Mouse (Mus musculus) Muller cell, postnatal 12 days (primary cell): ENCODE data around the gene Atp11c.

ENCODE experiments used
- DNase-seq: peaks from one replicate; pipeline ENCODE4 v3.0.0-alpha.2; 2015; ENCODE audit errors: inconsistent ontology term

Gene Atp11c

GRCm38 (mm10) chrX:60592598-60592997 lies at the start of gene Atp11c:
Gene Atp11c, minus strand, starts transcription at chrX:60592698.
- no peak for DNase-seq

GRCm38 (mm10) chrX:60609202-60609601 lies 16.7 kb upstream of the Atp11c start:
- DNase-seq: peak; percentile 6

DNA sequence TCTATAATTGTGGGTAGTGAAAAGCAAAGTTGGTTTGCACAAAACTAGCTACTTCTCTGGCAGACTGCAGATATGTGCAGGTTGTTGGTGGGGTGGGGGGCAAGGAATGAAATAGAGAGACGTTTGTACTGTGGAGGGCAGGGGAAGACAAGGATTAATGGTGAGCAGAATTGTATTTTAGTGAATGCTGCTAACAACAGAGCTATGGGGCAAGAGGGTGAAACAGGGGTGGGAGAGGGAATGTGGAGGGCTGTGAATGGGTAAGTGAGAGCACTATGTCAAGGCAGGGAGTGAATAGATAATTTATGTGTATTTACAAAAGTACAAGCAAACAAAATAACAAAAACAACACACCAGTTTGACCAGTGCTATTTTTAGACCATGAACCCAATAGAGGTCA lies 22.0 kb downstream of the Atp11c start:
- DNase-seq: no peak

DNA sequence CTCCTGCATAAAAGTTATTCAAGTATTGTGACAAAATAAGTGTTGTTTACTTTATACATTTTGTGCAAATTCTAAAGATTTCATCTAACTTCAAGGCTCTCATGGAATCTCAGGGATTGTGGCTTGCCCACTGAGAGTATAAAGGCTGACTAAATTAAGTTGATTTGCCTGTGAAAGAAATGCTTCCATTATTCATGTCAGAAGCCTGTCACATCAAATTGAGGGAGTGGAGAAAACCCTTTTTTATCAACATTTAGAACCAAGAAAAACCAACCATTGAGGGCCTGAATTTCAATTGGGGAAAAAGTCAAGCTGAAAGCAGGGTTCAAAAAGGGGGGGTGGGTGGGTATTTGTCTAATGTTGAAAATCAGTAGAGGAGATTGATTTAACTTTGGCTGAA lies 23.5 kb downstream of the Atp11c start:
- no peak for DNase-seq

DNA sequence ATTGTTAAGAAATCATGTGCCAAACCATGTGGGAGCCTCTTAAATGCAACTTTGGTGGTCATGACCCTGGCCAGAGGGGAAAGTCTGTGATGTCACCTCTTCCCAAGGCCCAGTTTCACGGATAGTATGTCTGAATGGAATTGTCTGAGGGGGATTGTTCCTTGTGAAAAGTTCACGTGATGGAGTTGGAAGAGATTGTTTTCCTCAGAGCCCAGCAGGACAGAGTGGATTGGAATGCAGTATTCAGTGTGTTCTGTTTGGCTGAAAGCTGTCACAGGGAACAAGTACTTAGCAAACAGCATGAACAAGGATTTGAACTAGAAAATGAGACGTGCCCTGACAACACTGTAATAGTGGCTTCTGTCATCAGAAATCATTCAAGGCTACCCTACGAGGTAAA lies 37.3 kb downstream of the Atp11c start:
- no peak for DNase-seq

DNA sequence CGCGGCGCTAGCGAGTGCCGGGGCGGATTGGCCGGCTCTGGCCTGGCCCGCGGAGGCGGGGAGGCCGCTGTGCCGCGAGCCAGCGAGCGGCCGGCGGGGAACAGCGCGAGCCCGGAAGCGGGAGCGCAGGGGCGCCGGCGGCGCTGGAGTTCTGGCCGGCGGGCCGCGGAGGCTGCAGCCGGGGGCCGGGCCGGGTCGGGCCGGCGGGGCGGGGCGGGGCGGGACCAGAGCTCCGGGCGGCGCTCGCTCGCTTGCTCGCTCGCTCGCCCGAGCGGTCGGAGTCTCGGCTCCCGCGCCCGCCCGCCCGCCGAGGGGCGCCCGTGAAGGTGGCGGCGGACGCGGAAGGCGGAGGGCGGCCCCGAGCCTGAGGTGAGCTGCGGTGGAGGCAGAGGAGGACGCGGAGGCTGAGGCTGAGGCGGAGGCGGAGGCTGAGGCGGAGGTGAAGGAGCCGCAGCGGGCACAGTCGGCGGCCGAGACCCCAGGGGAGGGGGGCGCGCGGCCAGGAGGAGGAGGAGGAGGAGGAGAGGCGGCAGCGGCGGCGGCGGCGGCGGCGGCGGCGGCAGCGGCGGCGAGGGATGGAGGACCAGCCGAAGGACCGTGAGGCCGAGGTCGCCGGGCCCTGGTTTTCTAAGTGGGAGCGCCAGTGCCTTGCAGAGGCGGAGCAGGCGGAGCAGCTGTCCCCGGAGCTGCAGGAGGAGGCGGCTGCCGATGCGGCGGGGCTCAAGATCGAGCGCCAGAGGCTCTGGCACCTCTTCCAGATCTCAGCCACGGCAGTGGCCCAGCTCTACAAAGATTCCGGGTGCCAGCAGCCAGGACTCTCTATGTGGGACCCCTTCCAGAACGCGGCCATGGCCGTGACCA lies 44.8 kb downstream of the Atp11c start:
- DNase-seq: peak; percentile 73

- no peak for DNase-seq
These were observed 45.4 kb downstream of the Atp11c start for GRCm38 (mm10) chrX:60547098-60547443.

DNA sequence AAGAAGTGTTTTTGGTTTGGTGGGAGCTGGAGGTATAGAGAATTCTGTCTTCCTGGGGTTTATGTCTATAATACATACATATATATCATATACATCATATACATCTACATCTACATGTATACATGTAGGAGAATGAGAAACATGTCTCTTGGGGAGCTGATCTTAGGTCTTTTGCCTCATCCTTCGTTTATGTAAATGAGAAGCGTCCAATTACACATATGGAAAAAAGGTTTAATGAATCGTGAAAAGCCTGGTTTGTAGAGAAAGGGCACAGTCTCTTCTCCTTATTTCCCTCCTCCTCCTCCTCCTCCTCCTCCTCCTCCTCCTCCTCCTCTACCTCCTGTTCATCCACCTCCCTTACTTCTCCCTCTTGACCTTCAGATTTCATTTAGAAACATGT lies 46.6 kb downstream of the Atp11c start:
- no peak for DNase-seq

DNA sequence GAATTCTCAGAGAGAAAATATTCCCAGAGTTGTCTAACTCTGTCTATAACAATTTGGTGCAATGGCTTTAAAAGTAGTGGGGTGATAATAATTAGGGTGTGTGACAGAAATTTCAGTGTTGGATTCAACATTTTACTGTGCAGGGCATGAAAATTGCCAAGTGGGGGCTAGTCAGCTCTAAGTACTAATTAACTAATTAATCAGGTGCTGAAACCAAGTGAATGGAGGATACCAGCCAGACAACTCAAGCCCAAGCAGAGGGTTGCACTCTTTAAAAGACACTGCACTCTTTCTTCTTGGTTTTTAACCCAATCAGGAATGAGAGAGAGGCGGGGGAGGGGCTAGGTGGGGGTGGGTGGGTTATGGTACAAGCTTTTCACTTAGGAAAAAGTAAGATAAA lies 47.1 kb downstream of the Atp11c start:
- DNase-seq: no peak

GRCm38 (mm10) chrX:60544098-60544497 lies 48.4 kb downstream of the Atp11c start:
- DNase-seq: no peak

DNA sequence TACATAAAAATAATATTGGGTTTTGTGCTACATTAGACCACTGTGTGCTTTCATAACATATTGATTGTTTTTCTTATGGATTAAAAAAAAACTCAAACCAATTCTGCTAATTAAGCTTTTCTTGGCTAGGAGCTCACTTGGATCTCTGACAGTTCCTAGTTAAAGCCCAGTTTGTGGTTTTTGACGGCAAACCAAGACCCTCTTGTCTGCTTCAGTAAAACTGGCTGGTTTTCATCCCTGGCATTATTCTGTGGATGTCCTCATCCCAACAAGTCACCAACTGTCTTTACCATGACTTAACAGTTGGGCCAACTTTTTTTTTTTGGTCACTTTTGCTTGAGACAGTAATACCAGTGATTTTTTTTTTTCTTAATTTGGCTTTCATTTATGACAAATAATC lies 49.6 kb downstream of the Atp11c start:
- DNase-seq: peak; percentile 16

DNA sequence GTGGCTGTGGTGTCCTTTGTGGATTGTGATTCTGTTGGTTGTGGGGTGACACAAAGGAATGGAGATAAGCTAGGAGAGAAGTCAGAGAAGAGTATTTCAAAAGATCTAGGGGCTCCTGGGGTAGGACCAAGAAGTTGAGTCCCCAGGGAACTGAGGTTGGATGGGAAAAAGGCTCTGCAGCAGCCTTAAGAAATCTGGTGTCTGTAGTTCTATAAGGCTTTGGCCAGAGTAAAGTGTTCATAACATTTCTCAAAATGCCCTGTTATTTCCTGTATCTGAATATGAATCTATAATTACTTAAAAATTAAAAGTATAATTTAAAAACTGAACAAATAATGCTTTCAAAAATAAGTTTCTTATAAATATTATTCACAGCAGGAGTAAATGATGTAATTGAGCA lies 53.3 kb downstream of the Atp11c start, which contains the start of gene Gm7073:
Gm7073 (minus strand) TSS at position 101 of the 400 bp plus-strand sequence.
- DNase-seq: no peak

GRCm38 (mm10) chrX:60503995-60504394 lies 88.5 kb downstream of the Atp11c start:
- peak; percentile 24 for DNase-seq

DNA sequence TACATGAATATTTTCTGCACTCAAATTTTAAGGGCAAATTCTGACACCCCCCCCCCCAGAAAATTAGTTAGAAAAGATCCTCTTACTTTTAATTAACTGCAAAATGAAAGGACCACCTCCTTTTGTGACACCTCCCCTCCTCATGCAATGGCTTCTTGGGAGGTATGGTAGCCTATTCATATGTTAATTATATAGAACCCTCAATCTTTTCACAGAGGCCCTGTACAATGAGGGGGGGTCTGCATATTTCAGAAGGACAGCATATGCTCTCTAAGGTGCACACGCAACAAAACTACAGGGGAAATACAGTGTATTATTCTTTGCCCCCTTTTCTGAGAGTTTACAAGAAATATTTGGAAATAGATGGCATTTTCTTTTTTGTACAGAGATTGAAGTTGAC lies 94.7 kb downstream of the Atp11c start:
- no peak for DNase-seq

DNA sequence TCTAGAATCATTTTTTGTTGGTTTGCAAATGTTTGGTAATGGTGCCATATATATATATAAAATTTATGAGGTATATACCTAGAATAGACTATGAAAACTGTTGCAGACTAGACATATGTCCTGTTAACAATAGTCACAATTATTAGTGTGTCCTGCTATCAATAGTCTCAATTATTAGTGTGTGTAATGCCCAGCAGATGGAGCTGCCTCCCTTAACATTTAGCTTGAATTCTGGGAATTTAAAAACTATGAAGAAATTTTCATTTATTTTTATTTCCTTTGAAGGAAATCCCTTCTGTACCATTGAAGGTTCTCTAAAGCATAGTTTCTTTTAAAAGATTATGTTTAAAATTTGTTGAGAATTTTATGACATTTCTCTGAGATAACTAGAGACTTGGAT lies 97.2 kb downstream of the Atp11c start:
- no peak for DNase-seq

GRCm38 (mm10) chrX:60463786-60464185 lies 128.7 kb downstream of the Atp11c start:
- no peak for DNase-seq

GRCm38 (mm10) chrX:60414563-60415111 lies 177.9 kb downstream of the Atp11c start:
- no peak for DNase-seq

GRCm38 (mm10) chrX:60405681-60406080 lies 186.8 kb downstream of the Atp11c start:
- DNase-seq: no peak

DNA sequence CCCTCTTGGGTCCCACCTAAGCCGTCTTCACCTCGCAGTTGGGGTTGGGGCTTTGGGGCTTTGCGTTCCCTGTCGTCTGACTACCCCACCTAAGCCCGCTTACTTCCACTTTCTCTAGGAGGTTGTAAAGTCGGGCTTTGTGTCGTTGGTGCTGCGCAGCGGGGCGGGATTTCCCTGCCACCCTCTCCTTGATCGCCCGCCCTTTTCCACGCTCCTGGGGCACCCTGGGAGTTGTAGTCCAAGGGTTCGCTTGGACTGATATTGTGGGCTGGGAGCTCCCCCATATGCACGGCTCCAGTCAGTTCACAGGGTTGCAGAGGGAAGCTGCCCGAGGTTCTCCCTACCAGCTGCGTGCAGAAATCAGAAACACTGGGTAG lies 187.8 kb downstream of the Atp11c start:
- DNase-seq: peak; percentile 92

- peak; percentile 81 for DNase-seq
These were observed 188.5 kb downstream of the Atp11c start for GRCm38 (mm10) chrX:60403764-60404667.

DNA sequence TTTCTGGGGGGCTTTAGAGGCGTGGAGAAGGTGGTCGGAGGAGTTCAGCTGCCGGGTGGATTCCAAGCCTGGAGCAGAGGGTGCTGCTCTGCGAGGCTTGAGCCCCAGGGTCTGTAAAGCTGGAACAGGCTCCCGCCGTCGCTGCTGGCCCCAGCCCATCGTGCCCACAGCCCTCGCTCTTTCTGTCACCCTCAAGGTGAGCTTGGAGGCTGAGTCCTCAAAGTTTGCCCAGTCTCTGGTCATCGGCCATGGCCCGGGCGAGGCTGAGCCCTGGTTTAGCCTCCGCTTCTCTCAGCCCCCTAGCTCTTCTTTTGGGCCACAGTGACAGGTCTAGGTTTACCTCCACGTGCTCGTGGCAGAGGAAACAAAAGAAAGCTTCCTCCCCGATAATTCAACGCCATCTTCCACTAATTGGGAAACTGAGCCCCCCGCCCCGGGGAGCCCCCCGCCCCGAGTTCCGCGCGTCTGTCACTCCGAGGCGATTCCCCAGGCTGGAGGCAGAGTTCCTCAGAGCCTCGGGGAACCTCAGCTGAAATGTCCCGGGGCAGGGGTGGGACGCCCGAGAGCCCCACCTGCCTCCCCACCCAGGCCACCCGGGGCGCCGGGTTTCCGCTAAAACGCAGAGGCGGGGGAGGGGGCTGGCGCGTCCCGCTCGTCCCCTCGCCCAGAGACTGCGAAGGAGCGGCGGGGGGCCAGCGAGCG lies 189.3 kb downstream of the Atp11c start:
- DNase-seq: peak; percentile 12

GRCm38 (mm10) chrX:60394292-60394691 lies 198.2 kb downstream of the Atp11c start:
- DNase-seq: no peak
